Mouse (Mus musculus) olfactory bulb, adult 2 months (tissue): ENCODE measurements around the gene Iqca.

ENCODE experiments used
- CTCF ChIP-seq: fragments of 200-500 bp; IDR thresholded peaks from 2 replicates; pipeline ENCODE4 v1.5.1; 2012; ENCODE audit warnings: low read depth, mild to moderate bottlenecking, low read length, moderate library complexity; ENCODE audit not compliant: insufficient read depth
- POLR2A ChIP-seq: fragments of 200-500 bp; IDR thresholded peaks from 2 replicates; pipeline ENCODE4 v1.6.1; 2012; ENCODE audit warnings: mild to moderate bottlenecking, low read depth, low read length, moderate library complexity; ENCODE audit not compliant: insufficient read depth

GRCm38 (mm10) chr1:90088192-90088990 is 64.8 kb downstream of the Iqca start:
- TF ChIP-seq CTCF (no peak), POLR2A (no peak)
